Comparison of ENCODE assay signal across 21 mouse cellular contexts in genomic region chr1:182245003-182245402, GRCm38 (mm10).
"Had no signal": no experiment of that assay in that cellular context is flagged by ENCODE, and none has a peak within 500 bp of the region (broad histone marks: within the 10 kb centered on the region; RNA-seq: fewer than 3 reads in every experiment).

No protein-coding gene starts in this region.

- DNase-seq: liver, postnatal 0 days; lung, adult 2 months; lung, postnatal 14 days; lung, postnatal 36 days; midbrain, embryonic 14.5 days; retina, postnatal 1 day; right cerebral cortex, adult 18-20 months; right cerebral cortex, postnatal 25 days; right cerebral cortex, postnatal 4 days; spleen, adult 18-20 months; thymus, adult 2 months; thymus, postnatal 25 days; thymus, postnatal 4 days had no signal

- H3K27me3 ChIP-seq: liver, embryonic 15.5 days; lung, embryonic 15.5 days; neural tube, embryonic 12.5 days; stomach, embryonic 15.5 days had no signal

- H3K36me3 ChIP-seq: liver, embryonic 15.5 days; lung, embryonic 15.5 days; midbrain, embryonic 10.5 days; midbrain, embryonic 12.5 days; neural tube, embryonic 12.5 days; stomach, embryonic 15.5 days had no signal

- ATAC-seq: liver, postnatal 0 days; lung, postnatal 0 days; midbrain, embryonic 16.5 days had no signal
